Mouse (Mus musculus) cerebellum, adult 11 months (tissue): ENCODE measurements around the gene Psenen.

ENCODE experiments used
- DNase-seq: peaks from one replicate; pipeline ENCODE4 v3.0.0; 2022

The Psenen gene

DNA sequence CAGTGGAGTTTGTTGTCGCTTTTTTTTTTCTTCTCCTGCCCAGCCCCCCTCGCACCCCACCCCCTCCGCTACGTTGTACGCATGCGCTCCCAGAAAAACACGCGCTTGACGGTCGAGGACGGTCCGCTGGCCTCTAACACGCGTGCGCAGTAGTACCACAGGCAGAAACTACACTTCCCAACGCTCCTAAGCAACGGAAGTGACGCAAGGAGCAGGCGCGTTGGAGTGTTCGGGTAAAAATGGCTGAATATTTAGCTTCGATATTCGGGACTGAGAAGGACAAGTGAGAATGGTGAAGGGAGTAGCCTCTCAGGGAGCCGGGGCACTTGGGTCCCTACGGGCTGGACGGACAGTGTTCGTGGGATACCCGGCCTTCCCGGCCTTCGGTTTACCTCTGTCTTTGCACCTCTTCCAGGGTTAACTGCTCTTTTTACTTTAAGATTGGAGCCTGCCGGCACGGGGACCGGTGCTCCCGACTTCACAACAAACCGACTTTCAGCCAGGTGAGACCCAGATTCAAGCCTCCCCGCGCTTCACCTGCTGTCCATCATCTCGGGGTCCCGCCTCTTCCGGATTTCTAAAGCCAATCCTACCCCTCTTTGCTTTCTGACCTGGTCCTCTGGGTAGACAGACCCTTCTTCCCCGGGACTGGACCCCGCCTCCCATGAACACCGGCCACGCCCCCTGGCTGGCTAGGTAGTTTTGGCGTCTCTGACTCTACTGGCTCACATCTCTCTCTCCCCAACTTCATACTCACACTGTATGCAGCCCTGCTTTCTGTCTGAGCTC, at the start of gene Psenen, which contains the start of the genes U2af1l4 and Gm49396:
TSS of gene Psenen (minus strand) at position 511 of the 789 bp plus-strand sequence.
TSS of gene U2af1l4 (plus strand) at position 185 of the 789 bp plus-strand sequence.
TSS of gene Gm49396 (plus strand) at position 228 of the 789 bp plus-strand sequence.
- DNase-seq = peak; percentile 94

DNA sequence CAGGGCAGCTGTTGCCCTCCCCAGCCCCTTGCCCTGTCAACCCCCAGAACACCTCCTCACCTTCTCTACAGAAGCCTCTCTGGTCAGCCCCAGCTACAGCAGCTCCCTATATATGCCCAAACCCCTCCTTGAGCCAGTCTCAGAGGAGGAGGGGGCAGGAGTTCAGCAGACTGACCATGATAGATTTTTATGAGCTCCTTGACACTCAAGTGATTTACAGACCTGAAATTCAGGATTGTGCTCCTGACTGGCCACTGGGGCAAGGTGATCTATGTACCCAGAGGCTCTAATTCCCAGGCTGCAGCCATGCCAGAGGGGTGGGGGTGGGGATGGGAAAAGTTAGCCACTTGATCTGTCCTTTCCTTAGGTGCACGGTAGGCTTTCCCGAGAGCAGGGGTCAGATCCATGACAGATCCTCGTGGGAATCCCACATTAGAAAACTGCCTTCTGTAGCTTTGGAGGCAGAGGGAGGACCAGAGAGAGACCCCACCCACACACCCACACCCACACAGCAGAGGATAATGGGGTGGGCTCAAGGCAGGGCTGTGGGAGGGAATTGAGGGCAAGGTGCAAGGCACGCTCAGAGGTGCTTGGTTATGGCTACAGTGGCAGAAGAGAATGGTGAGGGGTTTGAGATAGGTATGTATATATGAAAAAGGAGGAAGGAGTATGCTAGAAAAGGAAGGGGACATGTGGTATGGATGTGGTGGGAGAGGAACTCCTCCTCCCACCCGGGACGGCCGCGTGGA, 49.4 kb upstream of the Psenen start, which contains the start of gene Upk1a:
TSS of gene Upk1a (minus strand) at position 194 of the 749 bp plus-strand sequence.
- no peak for DNase-seq

DNA sequence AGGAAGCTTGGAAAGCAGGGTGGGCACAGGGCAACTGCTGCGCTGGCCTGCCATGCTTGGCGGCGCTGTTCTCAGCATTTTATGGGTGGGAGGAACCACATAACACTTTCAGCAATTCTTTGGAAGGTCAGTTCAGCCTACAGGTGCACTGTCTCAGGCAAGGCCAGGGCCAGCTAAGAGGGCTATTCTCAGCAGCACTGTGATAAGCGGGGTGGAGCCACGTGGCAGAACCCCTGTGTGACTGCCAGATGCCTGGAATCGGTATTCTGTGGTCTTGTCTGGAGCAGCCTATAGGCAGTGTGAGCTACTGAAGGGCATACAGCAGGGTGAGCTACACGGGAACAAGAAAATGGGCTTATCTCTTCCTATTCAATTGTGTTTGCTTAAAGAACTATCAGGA, 46.6 kb upstream of the Psenen start:
- no peak for DNase-seq

DNA sequence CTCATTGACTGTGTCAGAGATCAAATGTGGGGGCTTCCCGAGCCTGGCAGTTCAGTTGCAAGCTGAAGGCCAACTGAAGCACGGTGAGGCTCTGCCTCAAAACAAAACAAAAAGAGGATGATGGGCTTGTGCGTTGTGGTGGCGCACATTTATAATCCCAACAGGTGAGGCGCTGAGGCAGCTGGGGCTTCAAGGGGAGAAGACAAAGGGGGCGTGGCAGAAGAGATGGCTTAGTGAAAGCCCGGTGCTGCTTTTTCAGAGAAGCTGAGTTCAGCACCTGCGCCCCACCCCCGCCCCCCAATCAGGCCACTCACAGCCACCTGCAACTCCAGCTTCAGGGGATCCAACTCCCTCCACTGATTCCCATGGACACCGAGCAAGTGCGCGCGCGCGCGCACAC, 45.0 kb upstream of the Psenen start:
- DNase-seq = no peak

DNA sequence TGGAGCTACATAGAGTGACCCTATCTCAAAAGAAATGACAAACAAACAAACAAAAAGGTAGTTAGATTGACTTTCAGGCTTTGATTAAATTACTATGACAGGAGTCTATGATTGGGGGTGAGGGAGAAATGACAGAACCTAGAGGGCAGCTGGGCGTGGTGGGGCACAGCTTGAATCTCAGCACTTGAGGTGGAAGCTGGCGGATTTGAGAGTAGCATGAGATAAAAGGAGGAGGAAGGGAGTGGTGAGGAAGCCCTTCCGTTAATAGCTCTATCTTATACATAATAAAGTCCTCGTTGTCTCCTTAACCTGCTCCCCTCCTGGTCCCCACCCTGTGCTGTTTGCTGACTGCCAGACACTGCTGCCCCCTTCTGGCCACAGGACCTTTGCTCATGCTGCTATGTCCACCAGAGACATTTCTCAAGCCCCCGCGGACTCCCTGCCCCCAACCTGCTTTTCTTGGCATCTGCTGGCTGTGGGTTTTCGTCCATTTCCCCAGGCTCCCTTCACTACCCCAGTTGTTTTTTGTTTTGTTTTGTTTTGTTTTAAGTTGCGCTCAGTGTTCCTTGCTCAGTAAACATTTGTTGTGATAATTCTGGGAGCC, 44.4 kb upstream of the Psenen start:
- DNase-seq = no peak

DNA sequence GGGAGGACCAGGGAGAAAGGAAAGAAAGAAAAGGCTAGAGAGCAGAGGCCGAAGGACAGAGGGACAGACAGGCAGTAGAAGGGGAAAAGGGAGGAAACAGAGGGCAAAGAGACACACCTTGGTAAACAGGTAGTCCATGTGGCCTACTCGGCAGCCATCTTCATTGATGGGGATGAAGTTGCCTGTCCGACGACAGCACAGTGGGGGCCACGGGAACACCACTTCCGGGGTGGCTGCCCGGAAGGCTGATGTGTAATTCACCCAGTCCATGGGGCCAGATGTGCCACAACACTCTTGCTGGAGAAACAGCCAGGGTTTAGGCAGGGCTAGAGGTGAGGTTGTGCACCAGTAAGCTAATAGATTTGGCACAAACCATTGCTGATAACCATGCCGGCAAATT, 41.5 kb upstream of the Psenen start:
- no peak for DNase-seq

DNA sequence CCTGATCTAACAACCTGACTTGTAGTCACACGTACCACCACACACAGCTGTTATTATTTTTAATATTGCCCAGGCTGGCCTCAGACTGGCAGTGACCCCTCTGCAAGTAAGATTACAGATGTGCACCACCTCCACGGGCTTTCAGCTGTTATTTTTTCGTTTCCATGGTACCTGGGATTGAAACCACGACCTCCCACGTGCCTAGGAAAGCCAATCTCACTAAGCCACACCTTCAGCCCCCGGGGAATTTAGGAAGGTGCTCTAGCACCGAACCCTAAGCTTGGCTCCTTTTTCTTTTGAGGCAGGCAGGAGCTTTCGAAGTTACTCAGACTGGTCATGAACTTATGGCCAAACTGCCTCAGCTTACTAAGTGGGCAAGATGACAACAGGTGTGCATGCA, 41.0 kb upstream of the Psenen start:
- no peak for DNase-seq

DNA sequence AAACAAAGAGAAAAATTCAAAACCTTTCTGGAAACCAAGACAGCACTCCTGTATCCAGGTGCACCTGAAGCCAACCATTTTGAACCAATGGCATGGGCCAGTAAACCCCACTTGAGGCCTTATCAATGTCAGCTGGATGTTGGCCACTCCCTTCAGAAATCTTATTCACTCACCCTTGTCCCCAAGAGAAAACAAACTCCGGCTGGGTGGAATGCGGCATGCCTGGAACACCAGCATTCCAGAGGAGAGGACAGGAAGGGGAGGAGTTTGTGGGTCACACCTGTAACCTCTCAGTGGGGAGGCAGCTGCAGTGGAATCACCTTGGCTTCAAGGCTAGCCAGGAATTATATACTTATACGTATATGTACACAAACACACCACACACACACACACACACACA, 39.2 kb upstream of the Psenen start:
- no peak for DNase-seq

DNA sequence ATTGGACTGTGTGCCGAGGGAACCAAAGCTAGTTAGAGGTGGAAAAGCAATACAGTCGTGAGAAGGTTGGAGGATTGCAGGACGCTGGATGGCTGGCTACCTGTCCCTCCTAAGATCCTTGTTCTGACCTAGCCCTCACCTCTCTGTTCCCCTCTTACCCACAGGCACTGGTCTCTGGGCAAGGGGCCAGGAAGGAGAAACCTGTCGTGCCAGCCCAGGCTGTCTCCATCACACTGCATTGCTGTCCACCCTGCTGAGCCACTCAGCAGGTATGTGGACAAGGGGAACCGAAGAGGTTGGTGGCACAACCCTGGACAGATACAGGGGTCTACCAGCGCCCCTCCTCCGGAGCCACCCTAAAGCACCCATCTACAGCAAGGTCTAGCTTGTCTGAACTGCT, 37.2 kb upstream of the Psenen start:
- DNase-seq = no peak

DNA sequence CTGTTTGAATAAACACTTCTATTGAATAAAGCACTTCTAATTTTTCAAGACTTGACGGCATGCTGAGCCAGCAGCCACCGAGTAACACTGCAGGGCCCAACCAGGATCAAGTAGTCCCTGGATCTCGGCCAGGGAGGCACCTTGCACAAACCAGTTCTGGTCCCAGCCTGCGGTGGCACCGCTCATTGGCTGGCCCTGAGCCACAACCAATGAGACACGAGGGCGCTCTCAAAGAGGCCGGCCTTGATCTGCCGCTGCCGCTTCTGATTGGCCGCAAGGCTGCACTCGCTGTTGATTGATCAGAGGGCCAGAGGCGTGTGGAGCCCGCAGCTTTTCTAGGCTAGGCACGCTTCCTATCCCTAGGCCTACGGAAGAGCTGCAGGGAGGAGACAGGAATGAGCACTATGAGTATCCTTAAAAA, 36.5 kb upstream of the Psenen start:
- peak; percentile 94 for DNase-seq

DNA sequence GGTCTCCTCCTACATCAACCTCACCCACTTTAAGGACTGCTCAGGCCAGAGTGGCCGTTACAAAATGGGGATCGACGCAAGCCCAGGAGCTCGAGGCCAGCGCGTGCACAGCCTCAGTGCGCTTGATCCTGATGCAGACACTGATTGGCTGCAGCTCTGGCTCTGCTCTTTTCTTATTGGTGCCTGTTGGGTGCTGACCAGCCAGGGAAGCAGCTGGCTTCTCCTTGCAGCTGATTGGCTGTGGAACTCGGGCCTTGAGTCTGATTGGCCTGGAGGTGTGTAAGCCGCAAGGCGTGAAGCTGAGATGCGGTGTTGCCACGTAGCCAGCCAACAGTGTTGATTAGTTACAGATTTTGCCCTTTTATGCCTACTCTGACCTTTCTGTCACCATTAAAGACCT, 35.4 kb upstream of the Psenen start, which contains the start of gene Zbtb32:
TSS of gene Zbtb32 (minus strand) at position 124 of the 400 bp plus-strand sequence.
- no peak for DNase-seq

DNA sequence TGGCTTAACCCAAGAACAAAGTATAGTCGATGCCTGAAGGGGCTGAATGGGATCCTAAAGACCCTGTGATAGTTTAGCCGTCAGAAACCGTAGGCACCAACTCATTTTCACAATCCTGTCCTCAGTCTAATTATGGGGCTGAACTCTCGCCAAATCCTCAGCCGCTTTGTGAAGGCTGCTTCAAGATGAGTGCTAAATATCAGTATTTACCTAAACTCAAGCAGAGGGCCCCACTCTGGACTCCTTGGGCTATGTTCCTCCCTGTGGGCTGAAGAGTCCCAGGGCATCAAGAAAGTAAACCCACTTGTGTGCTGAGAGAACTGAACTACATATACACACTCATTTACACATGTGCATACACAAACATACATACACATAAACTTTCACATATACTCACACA, 33.4 kb upstream of the Psenen start:
- DNase-seq = no peak

DNA sequence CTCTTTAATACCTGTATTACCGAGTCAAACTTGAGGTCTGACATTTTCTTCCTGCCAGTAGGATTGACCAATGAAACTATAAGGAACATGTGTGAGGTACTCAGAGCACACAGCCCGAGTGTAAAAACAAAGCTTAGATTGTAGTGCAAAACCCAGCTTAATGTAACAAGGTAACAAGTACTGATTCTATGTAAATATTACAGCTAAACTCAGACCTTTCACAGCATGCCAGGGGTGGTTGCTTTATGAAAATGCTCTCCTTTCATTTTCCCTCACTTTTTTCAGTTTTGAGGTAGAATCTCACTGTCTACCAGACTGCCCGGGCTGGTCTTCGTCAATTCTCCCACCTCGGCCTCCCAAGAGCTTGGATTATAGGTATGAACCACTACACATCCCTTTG, 32.7 kb upstream of the Psenen start:
- no peak for DNase-seq

DNA sequence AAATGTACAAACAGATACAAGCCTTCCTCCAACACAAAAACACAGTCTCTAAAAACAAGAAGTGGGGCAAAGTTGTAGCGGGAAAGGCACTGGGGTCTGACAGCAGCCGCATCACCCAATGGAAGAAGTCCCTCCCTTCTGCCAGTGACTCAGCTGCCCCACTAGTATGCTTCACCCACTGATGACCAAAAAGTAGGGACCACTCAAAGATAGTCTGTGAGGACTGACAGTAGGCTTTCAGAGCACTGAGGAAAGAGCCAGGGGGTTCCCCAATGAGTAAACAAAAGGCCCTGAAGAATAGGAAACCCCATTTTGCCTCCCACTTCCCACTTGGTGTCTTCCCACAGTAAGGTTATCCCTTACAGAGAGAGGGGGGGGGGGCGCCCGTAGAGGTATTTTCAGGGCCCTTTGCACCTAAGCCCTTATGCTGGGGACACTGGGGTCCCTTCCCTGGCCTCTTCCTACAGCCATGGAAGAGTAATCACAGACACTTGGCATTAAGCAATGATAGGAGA, 31.1 kb upstream of the Psenen start:
- DNase-seq = no peak

DNA sequence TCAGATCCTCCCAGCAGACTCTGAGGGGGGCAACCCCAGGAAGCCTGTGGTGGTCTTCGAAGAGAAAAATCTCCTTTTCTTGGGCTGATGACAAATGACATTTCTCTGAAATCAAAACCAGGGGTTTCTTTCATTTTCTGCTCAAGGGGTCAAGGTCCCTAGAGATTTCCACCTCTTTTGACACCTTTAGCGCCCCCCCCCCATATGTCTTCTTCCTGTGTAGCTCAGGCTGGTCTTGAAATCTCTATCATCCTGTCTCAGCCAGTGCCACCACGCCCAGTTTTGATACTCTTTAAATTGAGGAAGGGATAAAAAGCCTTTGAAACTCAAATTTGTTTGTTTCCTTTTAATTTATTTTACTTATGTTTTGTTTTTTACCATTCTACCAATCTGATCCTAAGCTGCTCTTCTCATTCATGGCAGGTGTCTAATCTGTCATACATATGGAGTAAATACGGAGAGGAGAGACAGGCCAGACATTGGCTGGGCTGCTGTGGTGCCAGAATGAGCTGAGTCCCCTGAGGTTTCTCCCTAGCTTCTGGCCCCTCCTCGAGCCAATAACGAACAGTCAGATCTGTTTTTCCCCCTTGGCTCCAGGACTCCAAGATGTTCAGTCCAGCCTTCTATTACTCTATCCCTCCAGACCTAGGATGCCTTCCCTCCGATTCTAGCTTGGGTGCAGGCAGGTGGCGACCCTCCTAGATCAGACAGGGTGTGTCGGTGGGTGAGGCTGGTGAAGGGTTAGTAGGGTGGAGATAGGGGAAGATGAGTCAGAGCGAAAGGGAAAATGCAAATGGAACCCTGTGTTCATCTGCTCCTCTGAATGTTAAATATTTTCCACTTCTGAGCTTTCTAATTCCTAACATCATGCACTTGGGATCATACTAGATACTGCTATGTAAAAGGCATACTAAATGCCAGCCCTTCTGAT, 30.4 kb upstream of the Psenen start:
- DNase-seq = no peak

DNA sequence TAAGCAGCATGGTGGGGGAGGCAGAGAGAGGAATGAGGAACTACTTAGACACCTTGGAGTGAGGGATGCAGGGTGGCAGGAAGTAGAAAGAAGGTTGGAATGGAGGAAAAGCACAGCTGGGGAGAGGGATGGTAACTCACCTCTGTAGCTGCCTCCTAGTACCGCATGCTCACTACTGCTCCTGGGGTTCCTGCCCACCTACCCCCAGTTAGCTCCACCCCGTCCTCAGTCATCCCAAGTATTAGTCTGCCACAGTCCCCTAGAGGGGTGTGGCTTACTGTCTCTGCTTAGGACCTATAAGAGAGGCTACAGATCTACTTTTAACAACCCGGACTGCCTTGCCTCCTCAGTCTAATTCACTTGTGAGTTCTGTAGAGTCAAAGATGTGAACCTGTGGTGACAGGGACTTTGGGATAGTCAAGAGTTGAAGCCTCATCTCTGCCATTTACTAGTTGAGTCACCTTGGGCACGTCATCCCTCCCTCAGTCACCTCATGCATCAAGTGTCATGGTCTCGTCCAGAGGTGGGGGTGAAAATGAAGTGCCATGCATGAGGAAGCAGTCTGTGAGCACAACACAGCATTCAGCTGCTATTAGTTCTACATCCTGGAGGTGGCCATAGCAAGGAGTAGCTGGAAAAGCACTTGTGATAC, 29.5 kb upstream of the Psenen start:
- no peak for DNase-seq

DNA sequence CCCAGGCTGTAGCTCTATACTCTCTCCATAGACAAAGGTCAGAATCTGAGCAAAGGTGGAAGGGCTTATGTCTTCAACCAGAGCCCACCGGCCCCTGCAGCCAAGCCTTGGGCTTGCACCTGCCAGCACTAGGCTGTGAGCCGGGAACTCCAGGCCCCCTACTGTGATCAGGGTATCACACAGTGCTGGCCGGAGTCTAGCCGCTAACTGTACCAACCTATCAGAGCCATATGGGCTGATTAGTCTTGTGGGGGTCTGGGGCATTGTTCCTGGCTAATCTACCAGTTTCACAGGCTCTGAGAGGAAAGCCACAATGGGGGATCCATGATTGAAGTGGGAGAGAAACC, 28.2 kb upstream of the Psenen start:
- DNase-seq = peak; percentile 21

DNA sequence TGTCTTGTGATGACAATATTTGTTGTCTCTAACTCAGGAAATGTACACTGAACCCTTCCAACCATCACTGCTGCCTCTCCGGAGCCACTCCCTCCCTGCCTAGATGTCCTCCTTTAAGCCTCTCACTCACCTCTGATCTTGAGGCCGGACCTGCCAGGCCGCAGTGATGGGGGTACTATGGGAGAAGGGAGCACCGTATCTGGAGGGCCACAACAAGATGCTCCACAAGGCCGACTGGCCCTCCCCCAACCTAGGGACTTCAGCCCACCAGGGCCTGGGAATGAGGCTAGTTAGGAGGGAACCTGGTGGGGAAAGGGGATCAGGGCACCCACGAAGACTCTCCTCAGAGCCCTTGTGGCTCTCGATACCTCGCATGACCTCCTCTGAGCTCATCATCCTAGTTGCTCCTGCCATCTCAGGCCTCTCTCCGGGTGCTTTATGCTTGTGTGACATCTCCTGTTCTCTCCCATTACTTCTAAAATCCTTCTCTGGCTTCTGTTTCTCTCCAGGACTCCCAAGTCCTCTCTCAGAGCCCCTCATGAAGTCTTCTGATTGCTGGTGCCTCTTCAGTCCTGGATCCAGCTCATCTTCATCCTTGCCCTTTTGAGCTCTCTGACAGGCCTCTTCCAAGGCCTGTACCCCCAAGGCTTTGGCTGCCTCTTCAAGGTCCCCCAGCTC, 27.6 kb upstream of the Psenen start:
- DNase-seq = peak; percentile 14

DNA sequence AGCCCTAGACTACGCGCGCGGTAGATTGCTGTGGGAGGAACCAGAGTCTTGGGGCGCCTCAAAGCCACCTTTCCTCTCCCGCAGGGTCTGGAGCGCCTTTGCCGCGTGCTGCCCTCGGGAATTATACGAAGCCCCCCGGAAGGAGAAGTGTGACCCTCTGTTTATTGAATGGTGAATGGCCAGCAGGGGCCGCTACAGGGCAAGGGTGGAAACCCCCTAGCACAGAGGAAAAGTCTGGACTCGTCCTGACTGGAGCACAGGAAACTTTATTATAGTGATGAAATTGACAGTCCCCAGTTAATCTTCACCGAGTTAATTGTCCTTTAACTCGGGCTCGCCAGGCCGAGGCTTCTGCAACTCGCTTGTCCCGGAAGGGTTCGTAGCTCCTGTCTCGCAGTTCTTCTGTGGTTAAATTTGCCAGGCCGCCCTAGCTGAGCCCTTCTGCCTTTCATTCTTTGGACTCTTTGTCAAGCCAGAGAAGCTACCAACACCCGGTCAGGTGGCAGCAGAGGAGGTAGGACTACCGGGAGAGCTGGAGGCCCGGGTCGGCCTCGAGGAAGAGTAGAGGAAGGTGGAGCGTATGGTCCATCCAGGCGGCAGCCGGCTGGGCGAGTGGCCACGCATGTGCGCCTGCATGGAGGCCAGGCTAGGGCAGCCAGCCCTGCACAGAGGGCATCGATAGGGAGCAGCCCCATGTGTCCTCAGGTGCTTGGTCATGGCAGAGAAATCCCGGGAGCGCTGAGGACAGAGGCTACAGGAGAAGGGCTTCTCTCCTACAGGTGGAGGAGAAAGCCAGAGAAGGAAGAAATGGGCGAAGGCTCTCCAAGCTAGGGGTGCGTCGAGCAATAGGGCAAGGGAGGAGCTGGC, 26.2 kb upstream of the Psenen start:
- peak; percentile 80 for DNase-seq
